Mouse (Mus musculus): ENCODE data around the gene Dnajc8. TPM values are rescaled to one million over a fixed set of nuclear protein-coding genes. Genes with fewer than 3 reads are reported as not detected.
A peak's percentile ranks its signal among the peaks of the same experiment; 100 is the strongest.

Dnajc8 gene
- polyA plus RNA-seq, 1 experiment from 2014 or later = 228 TPM

- no peak overlapping the region for H3K4me2 ChIP-seq
- no peak for ATAC-seq (ENCODE audit: low FRiP score)
- DNase-seq (ENCODE audit: low spot score, missing footprints) = no peak
- H3K9ac ChIP-seq (ENCODE audit: low read length) = no peak overlapping the region
- no peaks in the 10 kb centered on the region for H3K27me3 ChIP-seq (ENCODE audit: control insufficient read depth, insufficient read depth, low read length)
- H3K9me3 ChIP-seq (ENCODE audit: control insufficient read depth, low read length) = no peaks in the 10 kb centered on the region
- no peaks in the 10 kb centered on the region for H3K4me1 ChIP-seq (ENCODE audit: control insufficient read depth, insufficient read depth, low read length)
- peaks cover 5% of the 10 kb centered on the region; the same call in 1 of the 2 replicates for H3K36me3 ChIP-seq (ENCODE audit: control insufficient read depth, insufficient read depth, low read length)
- H3K4me3 ChIP-seq (ENCODE audit: low read depth, low read length) = no peak overlapping the region
- 97% methylated on average over 6 of the region's 6 CpGs for WGBS
- no peak overlapping the region for H3K27ac ChIP-seq (ENCODE audit: low read depth, low read length)
Observed at GRCm38 (mm10) chr4:132501639-132502038, 33.7 kb upstream of the Dnajc8 start.

GRCm38 (mm10) chr4:132503344-132503743 is 32.0 kb upstream of the Dnajc8 start:
- Histone ChIP-seq H3K4me3 (ENCODE audit: low read depth, low read length) (no peak overlapping the region), H3K27ac (ENCODE audit: low read depth, low read length) (no peak overlapping the region), H3K9me3 (ENCODE audit: control insufficient read depth, low read length) (no peaks in the 10 kb centered on the region), H3K4me1 (ENCODE audit: control insufficient read depth, insufficient read depth, low read length) (no peaks in the 10 kb centered on the region; the same call in 1 of the 2 replicates), H3K27me3 (ENCODE audit: control insufficient read depth, insufficient read depth, low read length) (no peaks in the 10 kb centered on the region), H3K36me3 (ENCODE audit: control insufficient read depth, insufficient read depth, low read length) (peaks cover 2% of the 10 kb centered on the region; the same call in 1 of the 2 replicates), H3K4me2 (no peak overlapping the region), H3K9ac (ENCODE audit: low read length) (no peak overlapping the region)
- DNase-seq (ENCODE audit: low spot score, missing footprints) (no peak), ATAC-seq (ENCODE audit: low FRiP score) (no peak)
- whole genome bisulfite sequencing = 86% methylated on average over 11 of the region's 11 CpGs

GRCm38 (mm10) chr4:132505034-132505738 is 30.2 kb upstream of the Dnajc8 start:
- peaks cover 2% of the 10 kb centered on the region; the same call in 1 of the 2 replicates for H3K4me1 ChIP-seq (ENCODE audit: control insufficient read depth, insufficient read depth, low read length)
- H3K36me3 ChIP-seq (ENCODE audit: control insufficient read depth, insufficient read depth, low read length) = no peaks in the 10 kb centered on the region
- no peak overlapping the region for H3K4me2 ChIP-seq
- H3K9ac ChIP-seq (ENCODE audit: low read length) = no peak overlapping the region
- no peak overlapping the region for H3K4me3 ChIP-seq (ENCODE audit: low read depth, low read length)
- DNase-seq (ENCODE audit: low spot score, missing footprints) (no peak), ATAC-seq (ENCODE audit: low FRiP score) (no peak)
- H3K9me3 ChIP-seq (ENCODE audit: control insufficient read depth, low read length) = no peaks in the 10 kb centered on the region
- 62% methylated on average over 6 of the region's 6 CpGs for WGBS
- no peaks in the 10 kb centered on the region for H3K27me3 ChIP-seq (ENCODE audit: control insufficient read depth, insufficient read depth, low read length)
- no peak overlapping the region for H3K27ac ChIP-seq (ENCODE audit: low read depth, low read length)

DNA sequence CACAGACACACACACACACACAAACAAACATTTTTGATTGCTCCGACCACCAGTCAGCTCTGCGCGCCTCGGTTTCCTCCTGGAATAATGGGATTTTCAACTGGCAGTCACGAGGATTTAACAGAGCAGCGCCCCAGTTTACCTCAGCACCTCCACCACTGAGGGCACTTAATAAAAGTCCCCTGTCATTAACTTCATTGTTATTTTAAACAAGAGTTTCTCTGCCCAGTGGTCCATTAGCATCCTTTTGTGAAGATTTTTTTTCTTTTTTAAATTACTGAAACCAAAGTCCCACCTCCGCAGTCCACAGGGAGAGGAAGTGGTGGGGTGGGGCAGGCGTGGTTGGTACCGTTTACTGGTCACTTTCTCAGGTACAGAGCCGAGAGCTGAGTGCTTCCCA is 29.6 kb upstream of the Dnajc8 start:
- 28% methylated on average over 10 of the region's 10 CpGs for WGBS

DNA sequence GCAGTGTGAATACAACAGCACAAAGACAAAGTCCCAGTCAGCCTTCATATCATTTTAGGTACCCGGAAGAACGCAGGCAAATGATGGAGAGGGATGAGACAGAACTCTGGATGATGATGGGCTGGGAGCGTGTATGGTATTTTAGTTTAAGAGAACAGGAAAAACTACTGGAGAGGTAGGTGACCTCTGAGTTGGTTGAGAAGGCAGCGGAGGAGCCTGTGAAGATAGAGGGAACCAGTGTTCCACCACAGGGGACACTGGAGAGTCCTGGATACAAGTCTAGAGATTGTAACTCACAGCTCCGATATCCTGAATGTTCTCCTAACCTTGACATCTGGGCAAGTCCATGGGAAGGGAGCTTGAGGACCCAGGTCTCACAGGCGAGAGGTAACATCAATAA is 29.1 kb upstream of the Dnajc8 start:
- Histone ChIP-seq H3K4me3 (ENCODE audit: low read depth, low read length) (no peak overlapping the region), H3K36me3 (ENCODE audit: control insufficient read depth, insufficient read depth, low read length) (no peaks in the 10 kb centered on the region), H3K4me1 (ENCODE audit: control insufficient read depth, insufficient read depth, low read length) (peaks cover 2% of the 10 kb centered on the region; the same call in 1 of the 2 replicates), H3K27ac (ENCODE audit: low read depth, low read length) (no peak overlapping the region), H3K27me3 (ENCODE audit: control insufficient read depth, insufficient read depth, low read length) (no peaks in the 10 kb centered on the region), H3K9ac (ENCODE audit: low read length) (no peak overlapping the region), H3K4me2 (no peak overlapping the region), H3K9me3 (ENCODE audit: control insufficient read depth, low read length) (no peaks in the 10 kb centered on the region)
- WGBS = 74% methylated on average over 6 of the region's 6 CpGs
- DNase-seq (ENCODE audit: low spot score, missing footprints) = no peak
- no peak for ATAC-seq (ENCODE audit: low FRiP score)

More for the DNA sequence above, 29.6 kb upstream of the Dnajc8 start:
- no peak overlapping the region for H3K4me3 ChIP-seq (ENCODE audit: low read depth, low read length)
- no peaks in the 10 kb centered on the region for H3K9me3 ChIP-seq (ENCODE audit: control insufficient read depth, low read length)
- peaks cover 2% of the 10 kb centered on the region; the same call in 1 of the 2 replicates for H3K4me1 ChIP-seq (ENCODE audit: control insufficient read depth, insufficient read depth, low read length)
- no peak for DNase-seq (ENCODE audit: low spot score, missing footprints)
- H3K27me3 ChIP-seq (ENCODE audit: control insufficient read depth, insufficient read depth, low read length) = no peaks in the 10 kb centered on the region
- no peak overlapping the region for H3K4me2 ChIP-seq
- H3K9ac ChIP-seq (ENCODE audit: low read length) = no peak overlapping the region
- no peaks in the 10 kb centered on the region for H3K36me3 ChIP-seq (ENCODE audit: control insufficient read depth, insufficient read depth, low read length)
- ATAC-seq (ENCODE audit: low FRiP score) = no peak
- no peak overlapping the region for H3K27ac ChIP-seq (ENCODE audit: low read depth, low read length)

DNA sequence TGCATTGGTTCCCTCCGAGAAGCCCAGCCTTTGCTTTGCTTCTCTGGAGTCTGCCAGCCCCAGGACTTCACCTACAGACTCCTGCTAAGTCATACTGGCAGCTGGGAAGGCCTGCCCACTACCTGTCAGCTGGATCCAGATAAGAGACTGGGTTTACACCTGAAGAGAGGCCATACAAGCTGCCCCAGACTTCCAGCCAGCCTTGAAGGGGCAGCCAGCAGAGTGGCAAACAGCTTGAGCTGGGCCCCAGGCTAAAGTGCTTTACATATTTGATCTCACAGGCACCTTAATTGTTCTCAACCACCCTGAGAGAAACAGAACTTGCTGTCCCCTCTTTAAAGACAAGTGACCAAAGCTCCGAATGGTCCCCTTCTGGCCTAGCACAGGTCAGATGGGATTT is 28.1 kb upstream of the Dnajc8 start:
- Histone ChIP-seq H3K4me1 (ENCODE audit: control insufficient read depth, insufficient read depth, low read length) (peaks cover 2% of the 10 kb centered on the region; the same call in 1 of the 2 replicates), H3K27ac (ENCODE audit: low read depth, low read length) (no peak overlapping the region), H3K4me2 (no peak overlapping the region), H3K9me3 (ENCODE audit: control insufficient read depth, low read length) (no peaks in the 10 kb centered on the region), H3K9ac (ENCODE audit: low read length) (no peak overlapping the region; the same call in 1 of the 2 replicates), H3K4me3 (ENCODE audit: low read depth, low read length) (no peak overlapping the region), H3K36me3 (ENCODE audit: control insufficient read depth, insufficient read depth, low read length) (no peaks in the 10 kb centered on the region), H3K27me3 (ENCODE audit: control insufficient read depth, insufficient read depth, low read length) (no peaks in the 10 kb centered on the region)
- ATAC-seq (ENCODE audit: low FRiP score) (no peak), DNase-seq (ENCODE audit: low spot score, missing footprints) (no peak)
- WGBS = 23% methylated on average over 2 of the region's 2 CpGs

GRCm38 (mm10) chr4:132509621-132510296 is 25.6 kb upstream of the Dnajc8 start:
- H3K27ac ChIP-seq (ENCODE audit: low read depth, low read length) = peak overlapping the region; percentile 10
- DNase-seq (ENCODE audit: low spot score, missing footprints) (peak; percentile 98), ATAC-seq (ENCODE audit: low FRiP score) (peak; percentile 84)
- H3K4me2 ChIP-seq = peak overlapping the region; percentile 85
- peaks cover 2% of the 10 kb centered on the region; the same call in 1 of the 2 replicates for H3K27me3 ChIP-seq (ENCODE audit: control insufficient read depth, insufficient read depth, low read length)
- H3K9ac ChIP-seq (ENCODE audit: low read length) = peak overlapping the region; percentile 78
- H3K9me3 ChIP-seq (ENCODE audit: control insufficient read depth, low read length) = no peaks in the 10 kb centered on the region
- under 1% methylated on average over 52 of the region's 52 CpGs for WGBS
- H3K36me3 ChIP-seq (ENCODE audit: control insufficient read depth, insufficient read depth, low read length) = no peaks in the 10 kb centered on the region
- H3K4me1 ChIP-seq (ENCODE audit: control insufficient read depth, insufficient read depth, low read length) = peaks cover 5% of the 10 kb centered on the region
- peak overlapping the region; percentile 77 for H3K4me3 ChIP-seq (ENCODE audit: low read depth, low read length)

- Histone ChIP-seq H3K36me3 (ENCODE audit: control insufficient read depth, insufficient read depth, low read length) (no peaks in the 10 kb centered on the region), H3K9me3 (ENCODE audit: control insufficient read depth, low read length) (no peaks in the 10 kb centered on the region), H3K9ac (ENCODE audit: low read length) (peak within 1 kb of the TSS; percentile 78), H3K4me1 (ENCODE audit: control insufficient read depth, insufficient read depth, low read length) (peaks cover 5% of the 10 kb centered on the region), H3K27ac (ENCODE audit: low read depth, low read length) (peak within 1 kb of the TSS; percentile 10), H3K4me3 (ENCODE audit: low read depth, low read length) (peak within 1 kb of the TSS; percentile 77), H3K4me2 (peak within 1 kb of the TSS; percentile 85), H3K27me3 (ENCODE audit: control insufficient read depth, insufficient read depth, low read length) (peaks cover 2% of the 10 kb centered on the region; the same call in 1 of the 2 replicates)
- DNase-seq (ENCODE audit: low spot score, missing footprints) (peak; percentile 99), ATAC-seq (ENCODE audit: low FRiP score) (peak; percentile 94)
- WGBS = under 1% methylated on average over 32 of the region's 32 CpGs
Observed at GRCm38 (mm10) chr4:132510352-132510798, 25.0 kb upstream of the Dnajc8 start, which contains the start of gene Sesn2. Gene Sesn2 (minus strand): TSS chr4:132510501.

DNA sequence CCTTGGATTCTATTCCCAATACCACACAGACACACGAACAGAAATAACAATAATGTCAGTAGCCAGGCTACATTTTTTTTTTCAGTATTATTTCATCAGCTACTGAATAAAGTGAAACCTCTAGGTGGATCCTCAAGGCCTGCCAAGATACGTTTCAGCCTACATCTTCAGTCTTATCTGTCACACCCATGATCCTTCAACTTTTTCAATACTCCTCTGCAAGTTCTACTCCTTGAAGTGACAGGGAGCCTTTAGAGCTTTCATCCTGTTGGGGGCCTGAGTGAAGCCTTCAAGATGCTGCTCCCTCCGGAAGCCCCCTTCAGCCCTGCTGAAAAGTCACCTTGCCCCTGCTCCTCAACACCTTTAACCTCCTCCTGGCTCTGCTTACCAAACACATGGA is 23.3 kb upstream of the Dnajc8 start:
- no peak overlapping the region for H3K27ac ChIP-seq (ENCODE audit: low read depth, low read length)
- peaks cover 5% of the 10 kb centered on the region for H3K4me1 ChIP-seq (ENCODE audit: control insufficient read depth, insufficient read depth, low read length)
- 61% methylated on average over 3 of the region's 3 CpGs for WGBS
- no peak overlapping the region for H3K4me2 ChIP-seq
- H3K4me3 ChIP-seq (ENCODE audit: low read depth, low read length) = no peak overlapping the region
- DNase-seq (ENCODE audit: low spot score, missing footprints) = no peak
- no peak overlapping the region for H3K9ac ChIP-seq (ENCODE audit: low read length)
- peaks cover 2% of the 10 kb centered on the region; the same call in 1 of the 2 replicates for H3K27me3 ChIP-seq (ENCODE audit: control insufficient read depth, insufficient read depth, low read length)
- ATAC-seq (ENCODE audit: low FRiP score) = no peak
- H3K36me3 ChIP-seq (ENCODE audit: control insufficient read depth, insufficient read depth, low read length) = no peaks in the 10 kb centered on the region
- no peaks in the 10 kb centered on the region for H3K9me3 ChIP-seq (ENCODE audit: control insufficient read depth, low read length)
